In genomic region chr11:5041144-5041780, GRCm38 (mm10) we compare ENCODE assay signal across 14 mouse cellular contexts. TPM values are rescaled to one million over a fixed set of nuclear protein-coding genes. Genes with fewer than 3 reads are reported as not detected.
DNase-seq lines count a peak whose midpoint lies in the region; ATAC-seq and TF ChIP-seq lines count a peak whose summit lies in the region.
"Had no signal": no experiment of that assay in that cellular context is flagged by ENCODE, and none has a peak within 500 bp of the region (broad histone marks: within the 10 kb centered on the region; RNA-seq: fewer than 3 reads in every experiment).

No protein-coding gene starts in this region.

- H3K9me3 ChIP-seq in limb, embryonic 12.5 days = no peaks in the 10 kb centered on the region

- intact Hi-C loops in left cerebral cortex, adult 2 months (cut with DNase I) = no loop called here

- no peak for ATAC-seq in limb, embryonic 12.5 days (ENCODE audit: insufficient number of reproducible peaks, insufficient read depth, low FRiP score, low TSS enrichment, low read depth)
- ATAC-seq: forebrain, embryonic 14.5 days; Patski had no signal

- H3K4me3 ChIP-seq in left cerebral cortex, adult 2 months = no peak overlapping the region
- H3K4me3 ChIP-seq in layer of hippocampus, adult 2 months = no peak overlapping the region
- H3K4me3 ChIP-seq in limb, embryonic 12.5 days (replicated peaks) = no peak overlapping the region

- no peak overlapping the region for H3K4me2 ChIP-seq in limb, embryonic 12.5 days

- 66% methylated on average over 18 of the region's 18 CpGs for WGBS in limb, embryonic 12.5 days

- H3K9ac ChIP-seq in limb, embryonic 12.5 days (replicated peaks) = no peak overlapping the region

- peaks cover 66% of the 10 kb centered on the region for H3K36me3 ChIP-seq in limb, embryonic 12.5 days

- H3K27me3 ChIP-seq in limb, embryonic 12.5 days = no peaks in the 10 kb centered on the region
- H3K27me3 ChIP-seq: Patski had no signal

- H3K27ac ChIP-seq in left cerebral cortex, adult 2 months = peak overlapping the region; percentile 85
- H3K27ac ChIP-seq in layer of hippocampus, adult 2 months = peak overlapping the region; percentile 91
- H3K27ac ChIP-seq in limb, embryonic 12.5 days = peak overlapping the region; percentile 69
- H3K27ac ChIP-seq: kidney, postnatal 0 days had no signal

- peak; percentile 68 to 80 for DNase-seq in left cerebral cortex, adult 2 months (ENCODE audit: extremely low spot score in 1 of 2, low spot score in 2 of 2)
- no peak for DNase-seq in left cerebral cortex, adult 11 months (ENCODE audit: low spot score)
- DNase-seq in layer of hippocampus, adult 2 months (ENCODE audit: low spot score in 2 of 2) = peak; percentile 77 to 82
- DNase-seq in MN1 (ENCODE audit: low spot score) = no peak
- no peak for DNase-seq in ovary, postnatal 14 days (ENCODE audit: low spot score)
- DNase-seq in spleen, postnatal 4 days (ENCODE audit: low spot score in 2 of 2) = no peak
- DNase-seq: cerebellum, adult 9-10 months; thymus, postnatal 36 days had no signal

- no peak for TF ChIP-seq CTCF in left cerebral cortex, adult 2 months (IDR thresholded peaks at IDR 0.05)
- no peak for TF ChIP-seq CTCF in layer of hippocampus, adult 2 months (conservative IDR thresholded peaks at IDR 0.05)

- peaks cover 9% of the 10 kb centered on the region; the same call in 1 of the 2 replicates for H3K4me1 ChIP-seq in limb, embryonic 12.5 days (replicated peaks)

RNA-seq across cellular contexts. Expression of gene Rasl10a, which starts 16.7 kb away (rescaled TPM):
- total RNA-seq in left cerebral cortex, adult 2 months (2021) = 10 to 100 TPM; 71.6 to 84.3 TPM
- 10 to 100 TPM; 87.7 to 95.3 TPM for total RNA-seq in layer of hippocampus, adult 2 months (2021)
- polyA plus RNA-seq in limb, embryonic 12.5 days (2016; fragmentation: Nextera tagmentation; extraction: Ambion mirVana) = 2.8 and 3.2 TPM in 2 replicates
- total RNA-seq: liver, adult 2 months; megakaryocyte-erythroid progenitor cell, adult 5-6 weeks had no signal

RNA-seq across cellular contexts. Expression of gene Gas2l1, which starts 23.9 kb away (rescaled TPM):
- 10 to 100 TPM; 92.1 to 95.3 TPM for total RNA-seq in left cerebral cortex, adult 2 months (2021)
- total RNA-seq in layer of hippocampus, adult 2 months (2021) = 10 to 100 TPM; 93.6 to 97.7 TPM
- 40.5 and 44.9 TPM in 2 replicates for polyA plus RNA-seq in limb, embryonic 12.5 days (2016; fragmentation: Nextera tagmentation; extraction: Ambion mirVana)

RNA-seq across cellular contexts. Expression of gene Ap1b1, which starts 54.6 kb away (rescaled TPM):
- 100 to 1,000 TPM; 156 to 177 TPM for total RNA-seq in left cerebral cortex, adult 2 months (2021)
- 100 to 1,000 TPM; 144 to 147 TPM for total RNA-seq in layer of hippocampus, adult 2 months (2021)
- 48.8 and 54.8 TPM in 2 replicates for polyA plus RNA-seq in limb, embryonic 12.5 days (2016; fragmentation: Nextera tagmentation; extraction: Ambion mirVana)

RNA-seq across cellular contexts. Expression of gene Rhbdd3, which starts 57.5 kb away (rescaled TPM):
- total RNA-seq in left cerebral cortex, adult 2 months (2021) = 10 to 100 TPM; 23.7 to 28.0 TPM
- 10 to 100 TPM; 19.7 to 19.8 TPM for total RNA-seq in layer of hippocampus, adult 2 months (2021)
- polyA plus RNA-seq in limb, embryonic 12.5 days (2016; fragmentation: Nextera tagmentation; extraction: Ambion mirVana) = 23.2 and 24.8 TPM in 2 replicates

RNA-seq across cellular contexts. Expression of gene Ewsr1, which starts 57.8 kb away (rescaled TPM):
- 100 to 1,000 TPM; 309 to 316 TPM for total RNA-seq in left cerebral cortex, adult 2 months (2021)
- 100 to 1,000 TPM; 333 to 394 TPM for total RNA-seq in layer of hippocampus, adult 2 months (2021)
- polyA plus RNA-seq in limb, embryonic 12.5 days (2016; fragmentation: Nextera tagmentation; extraction: Ambion mirVana) = 1,006 and 1,007 TPM in 2 replicates

Comparison
In these comparisons a context has a peak if more than half of its experiments do, and no peak if none do; other contexts are left out.
1. DNase-seq: peak in left cerebral cortex, adult 2 months (2 of 2) and layer of hippocampus, adult 2 months (2 of 2); none in left cerebral cortex, adult 11 months (single experiment), MN1 (single experiment), ovary, postnatal 14 days (single experiment) and spleen, postnatal 4 days (0 of 2).
2. Peak in every context shown above with its lines, with median percentiles within 50 percentile points of each other: H3K27ac ChIP-seq.